Mouse (Mus musculus): Measurements from ENCODE around the gene Lrrc4.

DNA sequence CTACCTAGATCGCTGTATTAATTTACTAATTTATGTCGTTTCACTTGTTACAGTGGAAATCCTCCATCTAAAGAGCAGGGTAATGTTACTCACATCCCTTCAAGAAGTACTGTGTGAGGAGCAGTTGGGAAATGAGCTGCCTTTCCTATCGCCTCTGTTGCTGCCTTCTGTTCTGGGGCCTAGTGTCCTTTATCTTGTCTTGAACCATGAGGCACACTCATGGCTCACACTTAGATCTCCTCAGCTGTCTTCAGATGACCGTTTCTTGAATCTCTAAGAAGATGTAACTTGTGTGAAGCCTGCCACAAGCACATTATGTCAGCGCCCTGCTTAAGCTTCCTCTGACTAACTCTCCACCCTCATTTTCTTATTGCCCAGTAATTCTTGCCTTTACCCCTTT is 209.6 kb downstream of the Lrrc4 start:
- no peak for TF ChIP-seq CEBPB (IDR thresholded peaks at IDR 0.05; ENCODE audit: low read depth)
- no peak for TF ChIP-seq CTCF (IDR thresholded peaks at IDR 0.05; ENCODE audit: control insufficient read depth, insufficient read depth, insufficient read length)
- TF ChIP-seq MAX (IDR thresholded peaks at IDR 0.05), result no peak
- no peak for TF ChIP-seq MYOG (IDR thresholded peaks at IDR 0.05; ENCODE audit: control insufficient read depth, extremely low read depth, insufficient read length)

Data from C2C12 (cell line).